Mouse (Mus musculus) ES-E14 (cell line): Measurements from ENCODE around the gene Rtraf.

Source experiments
- HCFC1 ChIP-seq: IDR thresholded peaks from 2 replicates; pipeline ENCODE4 v1.6.1; 2012; ENCODE audit warnings: low read length, inconsistent platforms, borderline replicate concordance; ENCODE audit not compliant: insufficient read depth
- ZNF384 ChIP-seq: IDR thresholded peaks from 2 replicates; pipeline ENCODE4 v1.6.1; 2012; ENCODE audit warnings: low read depth, low read length, inconsistent platforms

DNA sequence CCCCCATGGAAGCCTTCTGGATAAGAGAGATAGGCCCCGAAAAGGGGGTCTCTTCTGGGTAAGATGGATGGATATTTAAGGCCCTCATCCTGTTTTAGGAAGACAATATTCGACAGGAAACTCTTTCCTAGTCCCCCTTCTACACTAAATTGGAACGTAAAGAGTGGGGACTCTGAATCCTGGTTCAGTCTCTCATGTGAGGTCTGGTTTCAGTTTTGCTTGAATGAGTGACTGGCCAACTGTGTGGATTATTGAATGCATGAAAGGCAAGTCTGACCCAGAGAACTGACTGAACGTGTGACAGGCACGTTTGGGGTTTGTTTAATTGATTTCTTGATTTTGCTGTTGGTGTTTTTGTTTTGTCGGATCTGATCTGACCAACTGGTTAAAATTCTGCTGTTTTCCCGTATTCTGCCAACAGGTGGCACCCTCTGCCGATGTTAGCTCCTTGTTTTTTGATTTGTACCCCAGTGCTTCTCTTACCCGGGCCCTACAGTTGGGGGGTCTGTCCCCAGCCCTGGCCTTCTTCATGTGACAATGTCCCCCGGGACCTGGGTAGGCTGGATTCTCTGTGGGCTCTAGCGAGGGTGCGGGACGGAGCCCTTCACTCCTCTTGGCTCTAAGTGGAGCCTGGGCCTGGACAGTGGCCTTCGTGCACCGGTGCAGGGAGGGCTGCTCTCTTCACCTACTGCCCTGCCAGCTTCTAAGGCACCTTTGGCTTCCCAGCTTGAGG, 16.1 kb upstream of the Rtraf start:
- no peak for TF ChIP-seq ZNF384
- TF ChIP-seq HCFC1 = no peak
